Mouse (Mus musculus) stomach, embryonic 16.5 days (tissue): ENCODE results near the gene Ifitm5. TPM values are rescaled to one million over a fixed set of nuclear protein-coding genes. Genes with fewer than 3 reads are reported as not detected.
A peak's percentile ranks its signal among the peaks of the same experiment; 100 is the strongest.

Experiments
- ATAC-seq: fragments of 200-750 bp; cut with Nextera tagmentation; 2 replicates; pipeline ENCODE4 v1.8.0; 2017; ENCODE audit warnings: moderate number of reproducible peaks, moderate TSS enrichment; ENCODE audit not compliant: insufficient read depth, low FRiP score
- H3K27ac ChIP-seq: fragments of 300-500 bp; sonication (generic); 2 replicates; pipeline ENCODE4 v1.5.1; 2014; ENCODE audit warnings: low read length
- H3K27me3 ChIP-seq: fragments of 300-500 bp; sonication (generic); 2 replicates; pipeline ENCODE4 v1.6.1; 2014; ENCODE audit warnings: low read length, control low read depth, mixed read lengths; ENCODE audit not compliant: control insufficient read depth, insufficient read depth
- H3K36me3 ChIP-seq: fragments of 300-500 bp; sonication (generic); 2 replicates; pipeline ENCODE4 v1.6.1; 2014; ENCODE audit warnings: low read length; ENCODE audit not compliant: control insufficient read depth, insufficient read depth
- H3K4me1 ChIP-seq: fragments of 300-500 bp; sonication (generic); 2 replicates; pipeline ENCODE4 v1.6.1; 2014; ENCODE audit warnings: low read length, control low read depth, mixed read lengths; ENCODE audit not compliant: control insufficient read depth, insufficient read depth
- H3K4me2 ChIP-seq: fragments of 300-500 bp; sonication (generic); 2 replicates; pipeline ENCODE4 v1.6.1; 2014; ENCODE audit warnings: low read depth, low read length, mixed read lengths
- H3K4me3 ChIP-seq: fragments of 300-500 bp; sonication (generic); replicated peaks from 2 replicates; pipeline ENCODE4 v1.5.1; 2014; ENCODE audit warnings: mild to moderate bottlenecking, low read length
- H3K9ac ChIP-seq: fragments of 300-500 bp; sonication (generic); 2 replicates; pipeline ENCODE4 v1.6.1; 2014; ENCODE audit warnings: low read length
- H3K9me3 ChIP-seq: fragments of 300-500 bp; sonication (generic); replicated peaks from 2 replicates; pipeline ENCODE4 v1.6.1; 2016; ENCODE audit warnings: low read length, control low read depth; ENCODE audit not compliant: control insufficient read depth
- WGBS: fragments of 180-500 bp; shearing (Covaris S2); extraction: QIAGEN DNeasy Blood & Tissue Kit; methylation state at CpG from one replicate; pipeline ENCODE4 v1.1.7; 2014; 5-methylcytosine and 5-hydroxymethylcytosine counted together
- polyA plus RNA-seq: library from polyadenylated mRNA; unstranded; fragments of >200 nt; fragmentation: Nextera tagmentation; extraction: Ambion mirVana; gene quantifications from 2 replicates; pipeline ENCODE4 v1.2.1, GENCODE M21; 2015

The Ifitm5 gene
- polyA plus RNA-seq, 1 experiment from 2014 or later = 4.4 TPM

GRCm38 (mm10) chr7:140902036-140902875 lies 47.8 kb downstream of the Ifitm5 start:
- H3K36me3 ChIP-seq = peaks cover 2% of the 10 kb centered on the region; the same call in 1 of the 2 replicates
- no peaks in the 10 kb centered on the region for H3K27me3 ChIP-seq
- H3K4me2 ChIP-seq = no peak overlapping the region
- H3K9me3 ChIP-seq = no peaks in the 10 kb centered on the region
- no peaks in the 10 kb centered on the region for H3K4me1 ChIP-seq
- H3K4me3 ChIP-seq = no peak overlapping the region
- 81% methylated on average over 15 of the region's 15 CpGs for WGBS
- ATAC-seq = no peak
- no peak overlapping the region for H3K27ac ChIP-seq
- H3K9ac ChIP-seq = 0 out of 2 replicates have a peak overlapping the region, but pooled peaks have one; percentile 23

GRCm38 (mm10) chr7:140900220-140900619 lies 49.9 kb downstream of the Ifitm5 start, which contains the start of gene Cox8b:
Cox8b (minus strand) TSS chr7:140900446.
- H3K36me3 ChIP-seq = peaks cover 3% of the 10 kb centered on the region; the same call in 1 of the 2 replicates
- no peak within 1 kb of the TSS for H3K4me2 ChIP-seq
- H3K4me3 ChIP-seq = no peak within 1 kb of the TSS
- no peaks in the 10 kb centered on the region for H3K27me3 ChIP-seq
- no peaks in the 10 kb centered on the region for H3K9me3 ChIP-seq
- 0 out of 2 replicates have a peak within 1 kb of the TSS, but pooled peaks have one; percentile 26 for H3K9ac ChIP-seq
- no peak within 1 kb of the TSS for H3K27ac ChIP-seq
- no peaks in the 10 kb centered on the region for H3K4me1 ChIP-seq
- 60% methylated on average over 10 of the region's 10 CpGs for WGBS
- ATAC-seq = no peak

- no peak overlapping the region for H3K4me3 ChIP-seq
- H3K9ac ChIP-seq = no peak overlapping the region
- ATAC-seq = no peak
- H3K4me1 ChIP-seq = no peaks in the 10 kb centered on the region
- no peaks in the 10 kb centered on the region for H3K27me3 ChIP-seq
- 67% methylated on average over 3 of the region's 3 CpGs for WGBS
- H3K27ac ChIP-seq = no peak overlapping the region
- H3K4me2 ChIP-seq = no peak overlapping the region
- peaks cover 10% of the 10 kb centered on the region for H3K36me3 ChIP-seq
- H3K9me3 ChIP-seq = no peaks in the 10 kb centered on the region
These were observed 51.0 kb downstream of the Ifitm5 start for GRCm38 (mm10) chr7:140899121-140899520.

Other genes with a start within 250 kb of the Ifitm5 start
- not detected in 2 replicates for gene Cyp2e1, start 186.6 kb downstream of the Ifitm5 start, polyA plus RNA-seq
- gene Syce1, start 162.4 kb downstream of the Ifitm5 start, polyA plus RNA-seq = 0.35 TPM in 1 of 2 replicates, not detected in the other
- 1.3 and 1.9 TPM in 2 replicates for gene Zfp941, start 128.1 kb downstream of the Ifitm5 start, polyA plus RNA-seq
- 26.7 and 34.7 TPM in 2 replicates for gene Urah, start 115.3 kb downstream of the Ifitm5 start, polyA plus RNA-seq
- gene Scgb1c1, start 104.7 kb downstream of the Ifitm5 start, polyA plus RNA-seq = not detected in 2 replicates
- gene Odf3, start 102.5 kb downstream of the Ifitm5 start, polyA plus RNA-seq = 0.08 TPM in 1 of 2 replicates, not detected in the other
- gene Gm45785, start 94.0 kb downstream of the Ifitm5 start, polyA plus RNA-seq = not detected in 2 replicates
- 62.5 and 77.8 TPM in 2 replicates for gene Ric8a, start 93.3 kb downstream of the Ifitm5 start, polyA plus RNA-seq
- gene Bet1l, start 92.7 kb downstream of the Ifitm5 start, polyA plus RNA-seq = 43.5 and 46.6 TPM in 2 replicates
- gene Psmd13, start 68.3 kb downstream of the Ifitm5 start, polyA plus RNA-seq = 189 and 193 TPM in 2 replicates
- 24.0 and 27.4 TPM in 2 replicates for gene Sirt3, start 68.0 kb downstream of the Ifitm5 start, polyA plus RNA-seq
- gene Cox8b, start 49.8 kb downstream of the Ifitm5 start, polyA plus RNA-seq = 1.3 and 19.4 TPM in 2 replicates
- gene Nlrp6, start 29.4 kb downstream of the Ifitm5 start, polyA plus RNA-seq = 9.9 and 10.0 TPM in 2 replicates
- gene Pgghg, start 8.9 kb downstream of the Ifitm5 start, polyA plus RNA-seq = 25.6 and 27.3 TPM in 2 replicates
- not detected in 2 replicates for gene Gm45717, start 5.6 kb upstream of the Ifitm5 start, polyA plus RNA-seq
- 1,006 and 1,276 TPM in 2 replicates for gene Ifitm2, start 5.7 kb upstream of the Ifitm5 start, polyA plus RNA-seq
- gene Ifitm1, start 16.9 kb upstream of the Ifitm5 start, polyA plus RNA-seq = 156 and 185 TPM in 2 replicates
- gene Ifitm3, start 60.5 kb upstream of the Ifitm5 start, polyA plus RNA-seq = 322 and 395 TPM in 2 replicates
- 5.5 and 7.5 TPM in 2 replicates for gene Ifitm6, start 67.6 kb upstream of the Ifitm5 start, polyA plus RNA-seq
- gene Gm17387, start 78.8 kb upstream of the Ifitm5 start, polyA plus RNA-seq = not detected in 2 replicates
- gene B4galnt4, start 110.8 kb upstream of the Ifitm5 start, polyA plus RNA-seq = 4.9 and 5.1 TPM in 2 replicates
- gene Pkp3, start 127.9 kb upstream of the Ifitm5 start, polyA plus RNA-seq = 74.2 and 103 TPM in 2 replicates
- gene Sigirr, start 150.3 kb upstream of the Ifitm5 start, polyA plus RNA-seq = 14.1 and 14.7 TPM in 2 replicates
- 22.5 and 26.2 TPM in 2 replicates for gene Ano9, start 167.5 kb upstream of the Ifitm5 start, polyA plus RNA-seq
- 56.0 and 59.4 TPM in 2 replicates for gene Ptdss2, start 172.1 kb upstream of the Ifitm5 start, polyA plus RNA-seq
- gene Rnh1, start 222.6 kb upstream of the Ifitm5 start, polyA plus RNA-seq = 240 and 265 TPM in 2 replicates
- 45.1 and 48.0 TPM in 2 replicates for gene Hras, start 243.7 kb upstream of the Ifitm5 start, polyA plus RNA-seq
- 7.1 TPM in 2 replicates for gene Lrrc56, start 243.9 kb upstream of the Ifitm5 start, polyA plus RNA-seq